Mouse (Mus musculus) intestine, postnatal 0 days (tissue): ENCODE measurements around the gene Tmem232. TPM values are rescaled to one million over a fixed set of nuclear protein-coding genes. Genes with fewer than 3 reads are reported as not detected.
"Not testable (repeated sequence)": the region's sequence is repeated elsewhere in the genome, so short reads cannot be mapped to it uniquely, and the experiment has no call there.

ENCODE experiments used
- ATAC-seq: fragments of 200-750 bp; cut with Nextera tagmentation; 2 replicates; pipeline ENCODE4 v1.8.0; 2017; ENCODE audit warnings: mild to moderate bottlenecking, moderate TSS enrichment, moderate library complexity
- H3K27ac ChIP-seq: fragments of 300-500 bp; sonication (generic); 2 replicates; pipeline ENCODE4 v1.5.1; 2014; ENCODE audit warnings: mild to moderate bottlenecking, low read depth, low read length, moderate library complexity
- H3K27me3 ChIP-seq: fragments of 300-500 bp; sonication (generic); replicated peaks from 2 replicates; pipeline ENCODE4 v1.6.1; 2014; ENCODE audit warnings: low read length, mixed read lengths; ENCODE audit not compliant: control insufficient read depth, insufficient read depth
- H3K36me3 ChIP-seq: fragments of 300-500 bp; sonication (generic); 2 replicates; pipeline ENCODE4 v1.6.1; 2014; ENCODE audit warnings: mild to moderate bottlenecking, moderate library complexity; ENCODE audit not compliant: control insufficient read depth, insufficient read depth
- H3K4me1 ChIP-seq: fragments of 300-500 bp; sonication (generic); replicated peaks from 2 replicates; pipeline ENCODE4 v1.6.1; 2014; ENCODE audit warnings: antibody characterized with exemption, low read length, mixed read lengths; ENCODE audit not compliant: control insufficient read depth, insufficient read depth
- H3K4me2 ChIP-seq: fragments of 300-500 bp; sonication (generic); replicated peaks from 2 replicates; pipeline ENCODE4 v1.6.1; 2014; ENCODE audit warnings: low read depth, mild to moderate bottlenecking, moderate library complexity
- H3K4me3 ChIP-seq: fragments of 300-500 bp; sonication (generic); 2 replicates; pipeline ENCODE4 v1.5.1; 2014; ENCODE audit warnings: low read depth, low read length
- H3K9ac ChIP-seq: fragments of 300-500 bp; sonication (generic); 2 replicates; pipeline ENCODE4 v1.6.1; 2014; ENCODE audit warnings: mild to moderate bottlenecking, low read depth, low read length
- H3K9me3 ChIP-seq: fragments of 300-500 bp; sonication (generic); 2 replicates; pipeline ENCODE4 v1.6.1; 2016; ENCODE audit warnings: mixed run types; ENCODE audit not compliant: control insufficient read depth
- CTCF ChIP-seq: sonication (generic); IDR thresholded peaks from 2 replicates; pipeline ENCODE4 v1.5.1; 2016; ENCODE audit warnings: low read depth, mild to moderate bottlenecking, control low read depth, antibody characterized with exemption, moderate library complexity
- WGBS: fragments of 180-500 bp; shearing (Covaris S2); extraction: QIAGEN DNeasy Blood & Tissue Kit; methylation state at CpG from one replicate; pipeline ENCODE4 v1.1.7; 2014; 5-methylcytosine and 5-hydroxymethylcytosine counted together
- polyA plus RNA-seq: library from polyadenylated mRNA; unstranded; fragments of >200 nt; fragmentation: Nextera tagmentation; extraction: Ambion mirVana; gene quantifications from 2 replicates; pipeline ENCODE4 v1.2.1, GENCODE M21; 2015

Tmem232 gene
- polyA plus RNA-seq, 1 experiment from 2014 or later, result not detected

DNA sequence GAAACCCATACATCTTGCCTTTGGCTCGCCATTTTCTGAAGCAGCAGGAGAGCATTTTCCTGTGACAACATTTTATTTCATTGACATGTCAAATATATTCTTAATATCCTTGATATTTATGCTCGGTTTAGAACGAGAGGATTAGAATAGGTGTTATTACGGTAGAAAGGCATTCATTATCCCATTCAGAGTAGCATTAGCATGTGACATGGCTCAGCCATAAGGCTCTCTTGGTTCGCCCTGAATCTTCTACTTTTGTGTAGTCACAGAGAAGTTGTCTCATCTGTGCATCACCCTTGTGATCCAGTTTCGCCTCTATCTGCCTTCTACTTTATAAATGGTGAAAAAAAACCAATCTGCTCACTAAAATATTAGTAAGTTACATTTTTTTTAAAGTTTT is 220.0 kb downstream of the Tmem232 start:
- 88% methylated on average over 6 of the region's 6 CpGs for WGBS

DNA sequence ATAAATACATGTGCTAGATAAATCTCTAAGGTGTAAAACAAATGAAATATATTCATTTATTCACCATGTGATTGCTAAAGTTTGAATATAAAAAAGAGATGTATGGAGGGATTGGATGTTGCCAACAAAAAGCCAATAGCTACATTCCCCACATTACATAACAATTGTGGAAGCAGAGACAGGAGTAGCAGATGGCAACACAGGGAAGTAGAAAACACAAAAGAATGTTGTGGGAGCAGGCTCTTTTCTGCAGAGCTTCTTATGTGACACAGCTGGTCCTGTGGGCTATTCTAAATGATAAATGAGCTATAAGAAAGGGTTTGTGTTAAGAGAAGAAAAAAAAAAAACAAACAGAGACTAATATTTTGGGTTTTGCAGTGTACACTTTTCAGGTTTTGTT is 240.6 kb downstream of the Tmem232 start:
- Histone ChIP-seq H3K4me2 (no peak overlapping the region), H3K4me1 (no peaks in the 10 kb centered on the region), H3K27ac (no peak overlapping the region), H3K27me3 (no peaks in the 10 kb centered on the region), H3K4me3 (no peak overlapping the region), H3K36me3 (no peaks in the 10 kb centered on the region), H3K9me3 (no peaks in the 10 kb centered on the region), H3K9ac (no peak overlapping the region)
- no peak for TF ChIP-seq CTCF
- ATAC-seq, result no peak

More for the DNA sequence above, 220.0 kb downstream of the Tmem232 start:
- no peak for TF ChIP-seq CTCF
- no peaks in the 10 kb centered on the region for H3K4me1 ChIP-seq
- H3K4me2 ChIP-seq, result no peak overlapping the region
- ATAC-seq, result no peak
- H3K36me3 ChIP-seq, result no peaks in the 10 kb centered on the region
- H3K4me3 ChIP-seq, result no peak overlapping the region
- H3K9ac ChIP-seq, result no peak overlapping the region
- no peaks in the 10 kb centered on the region for H3K27me3 ChIP-seq
- no peaks in the 10 kb centered on the region for H3K9me3 ChIP-seq
- no peak overlapping the region for H3K27ac ChIP-seq

DNA sequence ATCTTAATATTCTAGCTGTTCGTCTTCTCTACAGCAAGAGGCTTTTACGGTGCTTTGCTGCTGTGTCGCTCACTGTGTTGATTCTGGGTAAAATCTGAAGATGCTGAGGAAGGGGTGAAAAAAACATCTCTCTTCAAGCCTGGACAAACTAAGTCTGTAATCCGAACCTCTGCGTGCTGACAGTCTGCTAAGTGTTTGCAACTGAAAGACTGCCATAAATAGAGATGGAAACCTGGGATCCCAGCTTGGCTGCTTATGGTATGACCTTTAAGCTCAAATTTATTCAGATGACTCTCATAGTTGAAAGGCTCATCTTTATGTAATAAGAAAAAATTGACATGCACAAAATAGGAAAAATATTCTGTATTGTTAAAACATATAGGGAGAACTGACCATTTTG is 242.8 kb downstream of the Tmem232 start:
- Histone ChIP-seq H3K27me3 (no peaks in the 10 kb centered on the region), H3K4me2 (no peak overlapping the region), H3K36me3 (no peaks in the 10 kb centered on the region), H3K9me3 (no peaks in the 10 kb centered on the region), H3K4me3 (no peak overlapping the region), H3K27ac (no peak overlapping the region), H3K9ac (no peak overlapping the region), H3K4me1 (no peaks in the 10 kb centered on the region)
- no peak for TF ChIP-seq CTCF
- 81% methylated on average over 5 of the region's 5 CpGs for WGBS
- no peak for ATAC-seq

DNA sequence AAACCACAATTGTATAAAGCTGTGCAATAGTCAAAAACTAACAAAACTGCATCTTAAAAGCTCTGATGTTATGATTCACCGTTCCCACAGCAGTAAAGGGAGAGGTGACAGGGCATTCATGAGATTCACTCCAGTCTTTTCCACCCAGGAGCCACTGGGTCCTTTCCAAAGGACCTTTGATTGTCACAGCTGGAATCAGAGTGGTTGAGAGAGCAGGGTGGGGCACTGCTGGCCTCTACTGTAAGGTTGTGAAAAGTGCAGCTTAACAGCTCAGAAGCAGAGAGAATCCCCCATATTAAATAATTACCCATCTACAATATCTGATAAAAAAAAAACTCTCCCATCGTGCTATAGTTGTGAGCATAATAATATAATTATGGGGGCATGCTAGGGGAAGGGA is 288.4 kb downstream of the Tmem232 start:
- WGBS, result 83% methylated on average over 2 of the region's 2 CpGs
- H3K4me1 ChIP-seq, result no peaks in the 10 kb centered on the region
- TF ChIP-seq CTCF, result peak; percentile 70
- H3K36me3 ChIP-seq, result no peaks in the 10 kb centered on the region
- no peak overlapping the region for H3K4me2 ChIP-seq
- H3K4me3 ChIP-seq, result no peak overlapping the region
- H3K27me3 ChIP-seq, result no peaks in the 10 kb centered on the region
- H3K9ac ChIP-seq, result no peak overlapping the region
- no peaks in the 10 kb centered on the region for H3K9me3 ChIP-seq
- ATAC-seq, result no peak
- H3K27ac ChIP-seq, result no peak overlapping the region

DNA sequence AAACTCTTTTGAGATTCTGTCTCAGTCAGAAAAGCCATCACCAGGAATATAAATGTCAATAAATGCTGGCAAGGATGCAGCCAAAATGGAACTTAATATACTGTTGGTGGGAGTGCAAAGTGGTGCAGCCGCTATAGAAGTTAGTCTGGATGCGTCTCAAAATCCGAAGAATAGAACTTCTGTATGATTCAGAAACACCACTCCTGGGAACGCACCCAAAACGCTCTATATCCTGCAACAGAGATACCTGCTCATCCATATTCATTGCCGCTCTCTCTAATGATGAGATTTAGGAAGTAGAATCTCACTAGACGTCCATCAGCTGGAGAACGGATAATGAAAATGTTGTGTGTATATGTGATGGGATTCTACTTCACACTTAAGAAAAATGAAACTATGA is 290.3 kb downstream of the Tmem232 start:
- WGBS, result 91% methylated on average over 8 of the region's 8 CpGs

DNA sequence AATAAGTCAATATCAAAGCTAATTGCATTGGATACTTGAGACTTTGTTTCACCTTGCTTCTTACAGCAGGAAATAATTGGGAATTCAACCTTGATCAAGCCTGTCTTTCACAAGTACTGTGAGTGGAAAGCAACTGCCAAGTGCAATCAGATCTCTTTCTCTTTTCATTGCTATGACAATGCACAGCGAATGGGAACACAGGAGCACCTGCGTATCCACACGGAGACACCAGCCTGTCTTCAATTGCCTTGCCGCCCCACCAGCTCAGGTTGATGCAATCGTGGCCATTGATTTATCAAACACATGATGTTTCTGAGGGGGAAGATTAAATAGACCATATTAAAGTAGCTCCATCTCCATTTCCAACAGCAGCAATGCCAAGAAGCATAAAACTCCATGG is 296.9 kb downstream of the Tmem232 start:
- no peak overlapping the region for H3K4me2 ChIP-seq
- no peaks in the 10 kb centered on the region for H3K9me3 ChIP-seq
- H3K27ac ChIP-seq, result no peak overlapping the region
- no peak overlapping the region for H3K9ac ChIP-seq
- ATAC-seq, result no peak
- TF ChIP-seq CTCF, result no peak
- no peak overlapping the region for H3K4me3 ChIP-seq
- no peaks in the 10 kb centered on the region for H3K4me1 ChIP-seq
- no peaks in the 10 kb centered on the region for H3K27me3 ChIP-seq
- no peaks in the 10 kb centered on the region for H3K36me3 ChIP-seq
- WGBS, result 88% methylated on average over 5 of the region's 5 CpGs

More for the DNA sequence above, 290.3 kb downstream of the Tmem232 start:
- Histone ChIP-seq H3K9ac (no peak overlapping the region), H3K4me2 (no peak overlapping the region), H3K4me3 (no peak overlapping the region), H3K27me3 (no peaks in the 10 kb centered on the region), H3K27ac (no peak overlapping the region), H3K4me1 (no peaks in the 10 kb centered on the region), H3K36me3 (no peaks in the 10 kb centered on the region), H3K9me3 (no peaks in the 10 kb centered on the region)
- ATAC-seq, result no peak
- TF ChIP-seq CTCF, result no peak

DNA sequence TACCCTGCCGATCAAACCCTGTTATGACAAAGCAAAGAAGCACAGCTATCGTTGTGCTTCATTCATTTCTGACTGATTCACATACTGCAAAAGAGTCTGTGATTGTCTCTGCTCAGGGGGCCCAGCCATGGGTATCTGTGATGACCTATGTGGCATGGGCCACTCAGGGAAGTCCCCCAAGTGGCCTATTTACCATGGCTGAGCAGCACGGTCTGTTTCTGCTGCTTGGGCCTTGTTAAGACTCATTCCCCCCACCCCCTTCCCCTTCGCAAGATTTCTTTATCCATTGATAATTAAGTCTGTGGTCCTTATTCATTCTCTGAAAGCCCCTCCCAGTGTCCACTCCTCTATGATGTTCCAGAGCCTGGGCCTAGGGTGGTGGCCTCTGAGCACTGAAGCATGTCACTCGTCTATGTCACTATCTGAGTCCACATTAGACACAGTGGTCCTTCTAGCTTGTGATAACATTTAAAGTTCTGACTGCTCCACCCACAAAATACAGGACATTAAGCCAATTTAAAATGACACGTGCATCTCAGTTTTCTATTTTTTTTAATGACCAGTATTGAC is 315.1 kb downstream of the Tmem232 start:
- H3K9me3 ChIP-seq, result no peaks in the 10 kb centered on the region
- H3K27ac ChIP-seq, result no peak overlapping the region
- H3K4me1 ChIP-seq, result no peaks in the 10 kb centered on the region
- H3K4me3 ChIP-seq, result no peak overlapping the region
- H3K27me3 ChIP-seq, result no peaks in the 10 kb centered on the region
- 74% methylated on average over 6 of the region's 6 CpGs for WGBS
- no peak overlapping the region for H3K9ac ChIP-seq
- H3K4me2 ChIP-seq, result no peak overlapping the region
- no peak for ATAC-seq
- TF ChIP-seq CTCF, result no peak
- no peaks in the 10 kb centered on the region for H3K36me3 ChIP-seq

DNA sequence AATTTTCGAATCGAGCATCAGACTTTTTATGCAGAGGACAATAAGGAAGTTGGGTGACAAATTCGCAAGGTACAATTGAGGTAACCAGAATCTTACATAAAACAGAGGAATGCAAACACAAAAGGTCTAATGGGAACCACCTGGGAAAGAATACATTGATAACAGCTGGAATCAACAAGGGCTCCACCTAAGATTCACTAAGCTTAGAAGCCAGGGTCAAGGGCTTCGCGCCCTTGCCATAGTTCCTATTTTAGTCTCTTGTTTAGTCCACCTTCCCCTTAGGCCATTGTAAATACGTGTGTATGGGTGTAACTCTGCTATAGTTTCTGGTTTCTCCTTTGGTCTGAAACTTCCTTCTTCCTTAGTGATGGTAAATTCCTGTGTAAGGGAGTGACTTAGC is 318.9 kb downstream of the Tmem232 start:
- not testable (repeated sequence) for H3K4me2 ChIP-seq, H3K27me3 ChIP-seq, H3K27ac ChIP-seq, H3K9me3 ChIP-seq, H3K4me3 ChIP-seq, H3K36me3 ChIP-seq, H3K4me1 ChIP-seq, H3K9ac ChIP-seq, ATAC-seq
- 90% methylated on average over 6 of the region's 6 CpGs for WGBS
